Mouse (Mus musculus): Measurements from ENCODE around the gene Dtx1. TPM values are rescaled to one million over a fixed set of nuclear protein-coding genes. Genes with fewer than 3 reads are reported as not detected.

The Dtx1 gene
- 35.3 TPM for polyA plus RNA-seq (2017; shearing (Covaris generic))

DNA sequence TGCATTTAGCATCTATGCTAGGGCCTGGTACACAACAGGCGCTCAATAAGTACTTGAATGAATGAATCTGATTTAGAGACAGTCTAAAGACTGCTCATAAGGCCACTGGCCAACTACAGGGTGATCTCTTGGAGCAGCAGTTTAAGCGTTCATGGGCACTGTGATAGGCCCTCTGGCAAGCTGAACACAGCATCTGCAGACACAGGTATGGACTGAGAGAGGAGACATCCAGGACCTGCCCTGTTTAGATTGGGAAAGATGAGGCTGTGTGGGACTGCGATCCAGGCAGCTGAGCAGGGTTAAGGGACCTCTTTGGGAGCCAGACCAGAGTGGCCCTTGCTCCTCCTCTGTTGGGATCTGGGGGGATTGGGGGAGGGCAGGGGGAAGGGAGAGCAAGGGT, at the start of gene Dtx1:
Dtx1 (minus strand) TSS at position 101 of the 400 bp plus-strand sequence.

DNA sequence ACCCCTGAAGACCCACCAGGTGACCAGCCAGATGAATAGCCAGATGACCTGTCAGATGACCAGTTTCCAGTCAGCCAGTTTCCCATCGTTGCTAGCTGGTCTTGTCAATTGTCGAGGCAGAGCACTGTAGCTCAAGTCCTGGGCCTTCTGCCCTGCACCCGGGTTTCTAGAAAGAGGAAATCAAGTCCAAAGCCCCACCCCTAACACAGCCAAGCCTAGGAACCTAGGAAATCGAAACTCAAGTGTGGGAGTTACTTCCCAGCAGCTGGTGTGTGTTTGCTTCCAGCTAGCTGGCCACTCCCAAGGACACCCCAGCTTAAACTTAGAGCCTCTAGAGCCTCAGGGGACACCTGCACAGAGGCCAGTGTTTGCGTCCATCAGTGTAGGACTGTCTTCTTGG, 38.0 kb upstream of the Dtx1 start, which contains the start of gene Oas2:
Oas2 (minus strand) TSS at position 166 of the 400 bp plus-strand sequence.

DNA sequence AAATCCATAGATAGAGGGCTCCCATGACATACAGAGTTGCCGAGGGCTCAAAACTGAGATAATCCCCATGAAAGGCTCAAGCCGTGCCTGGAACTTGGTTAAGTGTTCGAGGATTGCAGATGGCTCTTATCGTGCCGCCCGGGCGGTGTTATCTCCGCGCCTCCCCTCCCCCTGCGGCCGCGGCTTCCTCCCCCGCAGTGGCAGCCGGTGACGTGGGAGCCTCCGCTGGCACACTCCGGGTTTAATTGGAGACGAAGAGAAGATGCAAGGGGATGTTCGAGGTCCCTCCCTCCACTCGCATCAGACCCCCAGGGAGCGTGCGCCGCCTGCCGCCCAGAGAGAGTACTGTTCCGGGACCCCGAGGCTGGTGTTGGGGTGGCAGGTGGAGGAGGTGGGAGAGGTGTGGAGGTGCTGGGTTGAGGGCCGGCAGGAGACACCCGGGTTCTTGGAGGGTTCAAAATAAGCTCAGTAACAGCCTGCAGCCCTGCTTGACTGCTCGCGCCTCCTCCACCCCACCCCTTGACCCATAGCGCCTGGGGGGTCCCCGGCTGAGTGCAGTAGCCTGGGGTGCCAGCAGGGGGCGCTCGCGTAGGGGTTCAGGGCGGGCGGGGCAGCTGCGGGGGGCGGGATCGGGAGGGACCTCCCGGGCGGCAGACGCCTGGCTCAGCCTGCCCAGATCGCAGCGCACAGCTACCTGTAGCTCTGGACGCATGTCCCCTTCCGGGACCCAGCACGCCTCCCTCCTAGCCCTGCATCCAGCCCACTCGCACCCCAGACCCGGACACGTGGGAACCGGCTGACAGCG, 63.0 kb downstream of the Dtx1 start, which contains the start of gene Rasal1:
Rasal1 (plus strand) TSS at position 244 of the 805 bp plus-strand sequence.

DNA sequence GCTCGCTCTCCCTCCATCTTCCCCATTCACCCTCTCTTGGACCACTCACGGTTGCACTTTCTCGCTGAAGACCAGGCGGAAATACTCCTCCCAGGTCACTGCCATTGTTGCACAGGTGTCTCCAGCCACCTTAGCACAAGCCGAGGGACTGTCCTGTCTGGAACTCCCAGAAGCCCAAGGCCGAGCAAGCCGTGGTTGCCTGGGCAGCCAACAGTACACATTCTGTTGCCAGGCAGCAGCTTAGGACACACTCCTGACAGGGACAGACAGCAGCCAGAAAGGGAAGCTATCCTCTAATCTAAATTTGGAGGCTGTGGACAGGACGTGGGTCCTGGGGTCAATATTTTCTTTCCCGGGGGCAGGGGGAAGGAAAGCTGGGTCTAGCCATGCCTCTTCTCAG, 77.6 kb downstream of the Dtx1 start, which contains the start of gene Cfap73:
Cfap73 (minus strand) TSS at position 105 of the 400 bp plus-strand sequence.

Other genes starting within 250 kb of the Dtx1 start
- gene Sdsl, start 239.1 kb downstream of the Dtx1 start, polyA plus RNA-seq (2017; shearing (Covaris generic)) = 0.24 TPM
- not detected for gene Sds, start 235.4 kb downstream of the Dtx1 start, polyA plus RNA-seq (2017; shearing (Covaris generic))
- gene Plbd2, start 208.3 kb downstream of the Dtx1 start, polyA plus RNA-seq (2017; shearing (Covaris generic)) = 6.5 TPM
- gene Slc8b1, start 200.8 kb downstream of the Dtx1 start, polyA plus RNA-seq (2017; shearing (Covaris generic)) = 19.1 TPM
- gene Tpcn1, start 123.3 kb downstream of the Dtx1 start, polyA plus RNA-seq (2017; shearing (Covaris generic)) = 29.6 TPM
- 1.2 TPM for gene Iqcd, start 122.9 kb downstream of the Dtx1 start, polyA plus RNA-seq (2017; shearing (Covaris generic))
- 8.8 TPM for gene Rita1, start 99.3 kb downstream of the Dtx1 start, polyA plus RNA-seq (2017; shearing (Covaris generic))
- gene Ddx54, start 99.2 kb downstream of the Dtx1 start, polyA plus RNA-seq (2017; shearing (Covaris generic)) = 97.1 TPM
- gene Cfap73, start 77.7 kb downstream of the Dtx1 start, polyA plus RNA-seq (2017; shearing (Covaris generic)) = not detected
- 14.6 TPM for gene Rasal1, start 63.1 kb downstream of the Dtx1 start, polyA plus RNA-seq (2017; shearing (Covaris generic))
- 1.2 TPM for gene Oas2, start 37.9 kb upstream of the Dtx1 start, polyA plus RNA-seq (2017; shearing (Covaris generic))
- 14.1 TPM for gene Oas3, start 65.7 kb upstream of the Dtx1 start, polyA plus RNA-seq (2017; shearing (Covaris generic))
- gene Oas1e, start 83.6 kb upstream of the Dtx1 start, polyA plus RNA-seq (2017; shearing (Covaris generic)) = not detected
- gene Oas1c, start 100.6 kb upstream of the Dtx1 start, polyA plus RNA-seq (2017; shearing (Covaris generic)) = 13.0 TPM
- not detected for gene Oas1f, start 135.4 kb upstream of the Dtx1 start, polyA plus RNA-seq (2017; shearing (Covaris generic))
- gene Oas1h, start 149.5 kb upstream of the Dtx1 start, polyA plus RNA-seq (2017; shearing (Covaris generic)) = not detected
- 1.1 TPM for gene Oas1g, start 175.7 kb upstream of the Dtx1 start, polyA plus RNA-seq (2017; shearing (Covaris generic))
- gene Oas1a, start 195.6 kb upstream of the Dtx1 start, polyA plus RNA-seq (2017; shearing (Covaris generic)) = 58.4 TPM
- not detected for gene Oas1d, start 202.6 kb upstream of the Dtx1 start, polyA plus RNA-seq (2017; shearing (Covaris generic))

Measured in inflammation-experienced regulatory T-cells, adult 16 weeks (primary cell).